9 mouse cellular contexts compared by ENCODE assay signal in the genomic region with DNA sequence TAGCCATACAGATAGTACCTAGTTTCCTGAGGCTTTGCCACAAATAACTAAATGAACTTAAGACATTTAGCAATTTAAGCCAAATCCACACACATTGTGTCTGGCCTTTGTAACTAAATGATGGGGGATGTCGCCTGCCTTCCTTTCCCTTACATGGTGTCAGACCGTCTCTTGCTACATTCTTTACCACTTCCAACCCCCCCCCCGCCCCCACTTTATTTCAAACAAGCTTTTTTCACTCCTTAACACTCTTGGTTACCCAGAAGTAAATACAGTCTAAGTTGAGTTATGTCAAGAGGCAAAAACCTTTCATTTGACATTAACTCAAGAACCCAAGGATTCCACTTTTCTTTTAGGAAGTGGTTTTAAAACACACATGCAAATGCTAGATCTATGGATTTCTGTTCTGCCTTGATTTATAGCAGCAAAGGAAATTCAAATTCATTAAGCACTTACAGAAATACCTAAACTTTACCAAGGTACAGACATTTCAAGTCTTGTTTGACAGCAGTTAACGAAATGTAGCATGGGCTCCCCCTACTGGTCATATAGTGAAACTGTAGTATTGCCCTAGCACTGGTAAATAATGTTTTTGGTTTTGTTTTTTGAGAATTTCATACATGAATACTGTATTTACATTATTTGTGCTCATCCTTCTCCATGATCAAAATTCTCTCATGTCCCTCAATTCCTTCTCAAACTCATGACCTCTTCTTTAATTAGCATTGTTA.
DNase-seq lines count a peak whose midpoint lies in the region; ATAC-seq and TF ChIP-seq lines count a peak whose summit lies in the region.
"Had no signal": no experiment of that assay in that cellular context is flagged by ENCODE, and none has a peak within 500 bp of the region (broad histone marks: within the 10 kb centered on the region; RNA-seq: fewer than 3 reads in every experiment).

No protein-coding gene starts in this region.

- no peak overlapping the region for H3K4me3 ChIP-seq in lung, embryonic 14.5 days (ENCODE audit: low read depth, low read length)
- H3K4me3 ChIP-seq in lung, adult 2 months (replicated peaks; ENCODE audit: extremely low read depth, low read depth, low read length) = no peak overlapping the region
- no peak overlapping the region for H3K4me3 ChIP-seq in midbrain, embryonic 15.5 days
- H3K4me3 ChIP-seq: neural tube, embryonic 13.5 days had no signal

- ATAC-seq in frontal cortex, adult (ENCODE audit: low TSS enrichment) = 0 out of 2 replicates have a peak, but pooled peaks have one; percentile 57
- ATAC-seq in lung, embryonic 14.5 days (ENCODE audit: insufficient read depth) = peak; percentile 42
- ATAC-seq in midbrain, embryonic 15.5 days (replicated peaks) = no peak

- 13% methylated on average over 4 of the region's 4 CpGs for WGBS in lung, embryonic 14.5 days
- 28% methylated on average over 4 of the region's 4 CpGs for WGBS in lung, adult 2 months
- WGBS in midbrain, embryonic 15.5 days = 41% methylated on average over 4 of the region's 4 CpGs

- H3K4me1 ChIP-seq in lung, embryonic 14.5 days (ENCODE audit: insufficient read depth) = no peaks in the 10 kb centered on the region
- no peaks in the 10 kb centered on the region for H3K4me1 ChIP-seq in lung, adult 2 months (ENCODE audit: control insufficient read depth, insufficient read depth, low read length)
- no peaks in the 10 kb centered on the region for H3K4me1 ChIP-seq in midbrain, embryonic 15.5 days
- H3K4me1 ChIP-seq: neural tube, embryonic 13.5 days had no signal

- no peak overlapping the region for H3K9ac ChIP-seq in lung, embryonic 14.5 days
- H3K9ac ChIP-seq in midbrain, embryonic 15.5 days = no peak overlapping the region
- H3K9ac ChIP-seq: neural tube, embryonic 13.5 days had no signal

- no peak overlapping the region for H3K27ac ChIP-seq in lung, embryonic 14.5 days (ENCODE audit: low read depth)
- no peak overlapping the region for H3K27ac ChIP-seq in midbrain, embryonic 15.5 days
- H3K27ac ChIP-seq: neural tube, embryonic 13.5 days had no signal

- no peak overlapping the region for H3K4me2 ChIP-seq in lung, embryonic 14.5 days
- H3K4me2 ChIP-seq in midbrain, embryonic 15.5 days = no peak overlapping the region
- H3K4me2 ChIP-seq: neural tube, embryonic 13.5 days had no signal

- TF ChIP-seq CTCF in lung, embryonic 14.5 days (IDR thresholded peaks at IDR 0.05; ENCODE audit: low read depth) = peak; percentile 89
- TF ChIP-seq CTCF in lung, adult 2 months (IDR thresholded peaks at IDR 0.05; ENCODE audit: insufficient read depth, low read length) = no peak

- TF ChIP-seq POLR2A in lung, adult 2 months (IDR thresholded peaks at IDR 0.05; ENCODE audit: borderline replicate concordance, extremely low read depth, low read depth, low read length) = no peak

- no peaks in the 10 kb centered on the region for H3K27me3 ChIP-seq in lung, embryonic 14.5 days (ENCODE audit: insufficient read depth, low read length)
- H3K27me3 ChIP-seq in splenic B cell, adult 2 months (ENCODE audit: control insufficient read depth, insufficient read depth, low read length, poor library complexity, severe bottlenecking) = no peaks in the 10 kb centered on the region
- no peaks in the 10 kb centered on the region for H3K27me3 ChIP-seq in midbrain, embryonic 15.5 days (replicated peaks)
- H3K27me3 ChIP-seq: neural tube, embryonic 13.5 days had no signal

- no peaks in the 10 kb centered on the region for H3K36me3 ChIP-seq in lung, embryonic 14.5 days (ENCODE audit: insufficient read depth)
- H3K36me3 ChIP-seq in splenic B cell, adult 2 months (ENCODE audit: control insufficient read depth, insufficient read depth, low read length, poor library complexity, severe bottlenecking) = no peaks in the 10 kb centered on the region
- no peaks in the 10 kb centered on the region for H3K36me3 ChIP-seq in midbrain, embryonic 15.5 days (replicated peaks)
- H3K36me3 ChIP-seq: neural tube, embryonic 13.5 days had no signal

- no peak for DNase-seq in frontal cortex, postnatal 14 days (ENCODE audit: low spot score in 2 of 2)
- peak; percentile 89 for DNase-seq in lung, embryonic 14.5 days
- no peak for DNase-seq in lung, adult 2 months
- peak; percentile 64 for DNase-seq in ZHBTc4 (ENCODE audit: low read depth, low spot score)
- DNase-seq in induced T-regulatory cell, adult 2 months (ENCODE audit: low read depth) = peak; percentile 80
- DNase-seq in splenic B cell, adult 2 months (ENCODE audit: low read depth, low spot score) = peak; percentile 69

- no peaks in the 10 kb centered on the region for H3K9me3 ChIP-seq in lung, embryonic 14.5 days (ENCODE audit: low read depth, low read length)
- no peaks in the 10 kb centered on the region for H3K9me3 ChIP-seq in midbrain, embryonic 15.5 days
- H3K9me3 ChIP-seq: neural tube, embryonic 13.5 days had no signal

Comparison
In these comparisons a context has a peak if more than half of its experiments do, and no peak if none do; other contexts are left out.
1. DNase-seq: peak in lung, embryonic 14.5 days (single experiment), ZHBTc4 (single experiment), induced T-regulatory cell, adult 2 months (single experiment) and splenic B cell, adult 2 months (single experiment); none in frontal cortex, postnatal 14 days (0 of 2) and lung, adult 2 months (single experiment).